Mouse (Mus musculus): ENCODE measurements at regions not wholly inside any gene's neighbourhood (a gene's known extent, or its start where the extent isn't known, plus 50 kb on each side); places are given as distances from the start of the nearest gene placed in this dataset.
A peak's percentile ranks its signal among the peaks of the same experiment; 100 is the strongest.

GRCm38 (mm10) chr6:84266736-84267135, 258.3 kb downstream of the Dysf start:
- Histone ChIP-seq H3K4me2 (replicated peaks; ENCODE audit: low read depth, low read length) (no peak overlapping the region), H3K4me3 (ENCODE audit: low read depth, low read length) (no peak overlapping the region), H3K9me3 (ENCODE audit: control insufficient read depth, low read depth, low read length) (no peaks in the 10 kb centered on the region), H3K9ac (replicated peaks; ENCODE audit: low read depth, low read length) (no peak overlapping the region), H3K36me3 (ENCODE audit: control insufficient read depth, insufficient read depth, low read length) (no peaks in the 10 kb centered on the region), H3K27ac (ENCODE audit: low read length) (no peak overlapping the region), H3K4me1 (ENCODE audit: control insufficient read depth, insufficient read depth, low read length) (0 out of 2 replicates have a peak, but pooled peaks cover 6% of the 10 kb centered on the region), H3K27me3 (ENCODE audit: control insufficient read depth, insufficient read depth, low read length) (no peaks in the 10 kb centered on the region)
- 0 out of 2 replicates have a peak, but pooled peaks have one; percentile 30 for ATAC-seq (ENCODE audit: insufficient number of reproducible peaks, insufficient read depth, low FRiP score, low read depth)
- WGBS, result 28% methylated on average over 13 of the region's 13 CpGs

- no peaks in the 10 kb centered on the region for H3K36me3 ChIP-seq (ENCODE audit: control insufficient read depth, insufficient read depth, low read length)
- H3K9me3 ChIP-seq (ENCODE audit: control insufficient read depth, low read depth, low read length), result no peaks in the 10 kb centered on the region
- 78% methylated on average over 4 of the region's 4 CpGs for WGBS
- 0 out of 2 replicates have a peak, but pooled peaks cover 3% of the 10 kb centered on the region for H3K4me1 ChIP-seq (ENCODE audit: control insufficient read depth, insufficient read depth, low read length)
- no peak overlapping the region for H3K9ac ChIP-seq (replicated peaks; ENCODE audit: low read depth, low read length)
- no peak for ATAC-seq (ENCODE audit: insufficient number of reproducible peaks, insufficient read depth, low FRiP score, low read depth)
- H3K27me3 ChIP-seq (ENCODE audit: control insufficient read depth, insufficient read depth, low read length), result no peaks in the 10 kb centered on the region
- no peak overlapping the region for H3K4me3 ChIP-seq (ENCODE audit: low read depth, low read length)
- no peak overlapping the region for H3K27ac ChIP-seq (ENCODE audit: low read length)
- H3K4me2 ChIP-seq (replicated peaks; ENCODE audit: low read depth, low read length), result no peak overlapping the region
Observed at GRCm38 (mm10) chr6:84264681-84265080, 256.3 kb downstream of the Dysf start.

GRCm38 (mm10) chr6:84263686-84264085, 255.3 kb downstream of the Dysf start:
- no peaks in the 10 kb centered on the region for H3K27me3 ChIP-seq (ENCODE audit: control insufficient read depth, insufficient read depth, low read length)
- 62% methylated on average over 2 of the region's 2 CpGs for WGBS
- 0 out of 2 replicates have a peak, but pooled peaks have one; percentile 28 for ATAC-seq (ENCODE audit: insufficient number of reproducible peaks, insufficient read depth, low FRiP score, low read depth)

GRCm38 (mm10) chr6:84262766-84263165, 254.4 kb downstream of the Dysf start:
- 35% methylated on average over 6 of the region's 6 CpGs for WGBS
- H3K36me3 ChIP-seq (ENCODE audit: control insufficient read depth, insufficient read depth, low read length), result no peaks in the 10 kb centered on the region
- no peak for ATAC-seq (ENCODE audit: insufficient number of reproducible peaks, insufficient read depth, low FRiP score, low read depth)
- H3K4me3 ChIP-seq (ENCODE audit: low read depth, low read length), result no peak overlapping the region
- H3K27ac ChIP-seq (ENCODE audit: low read length), result no peak overlapping the region
- H3K4me2 ChIP-seq (replicated peaks; ENCODE audit: low read depth, low read length), result no peak overlapping the region
- 0 out of 2 replicates have a peak, but pooled peaks cover 3% of the 10 kb centered on the region for H3K4me1 ChIP-seq (ENCODE audit: control insufficient read depth, insufficient read depth, low read length)
- H3K27me3 ChIP-seq (ENCODE audit: control insufficient read depth, insufficient read depth, low read length), result no peaks in the 10 kb centered on the region
- H3K9me3 ChIP-seq (ENCODE audit: control insufficient read depth, low read depth, low read length), result no peaks in the 10 kb centered on the region
- H3K9ac ChIP-seq (replicated peaks; ENCODE audit: low read depth, low read length), result no peak overlapping the region

More at GRCm38 (mm10) chr6:84263686-84264085, 255.3 kb downstream of the Dysf start:
- H3K4me1 ChIP-seq (ENCODE audit: control insufficient read depth, insufficient read depth, low read length), result 0 out of 2 replicates have a peak, but pooled peaks cover 3% of the 10 kb centered on the region
- no peak overlapping the region for H3K4me2 ChIP-seq (replicated peaks; ENCODE audit: low read depth, low read length)
- no peaks in the 10 kb centered on the region for H3K9me3 ChIP-seq (ENCODE audit: control insufficient read depth, low read depth, low read length)
- H3K27ac ChIP-seq (ENCODE audit: low read length), result no peak overlapping the region
- H3K4me3 ChIP-seq (ENCODE audit: low read depth, low read length), result no peak overlapping the region
- no peaks in the 10 kb centered on the region for H3K36me3 ChIP-seq (ENCODE audit: control insufficient read depth, insufficient read depth, low read length)
- no peak overlapping the region for H3K9ac ChIP-seq (replicated peaks; ENCODE audit: low read depth, low read length)

GRCm38 (mm10) chr6:84261483-84261882, 253.1 kb downstream of the Dysf start:
- ATAC-seq (ENCODE audit: insufficient number of reproducible peaks, insufficient read depth, low FRiP score, low read depth), result no peak
- Histone ChIP-seq H3K4me3 (ENCODE audit: low read depth, low read length) (no peak overlapping the region), H3K4me1 (ENCODE audit: control insufficient read depth, insufficient read depth, low read length) (no peaks in the 10 kb centered on the region), H3K36me3 (ENCODE audit: control insufficient read depth, insufficient read depth, low read length) (no peaks in the 10 kb centered on the region), H3K9ac (replicated peaks; ENCODE audit: low read depth, low read length) (no peak overlapping the region), H3K4me2 (replicated peaks; ENCODE audit: low read depth, low read length) (no peak overlapping the region), H3K27me3 (ENCODE audit: control insufficient read depth, insufficient read depth, low read length) (no peaks in the 10 kb centered on the region), H3K9me3 (ENCODE audit: control insufficient read depth, low read depth, low read length) (no peaks in the 10 kb centered on the region; the same call in 1 of the 2 replicates), H3K27ac (ENCODE audit: low read length) (no peak overlapping the region)
- WGBS, result 91% methylated on average over 3 of the region's 3 CpGs
